Mouse (Mus musculus): ENCODE measurements at regions not wholly inside any gene's neighbourhood (a gene's known extent, or its start where the extent isn't known, plus 50 kb on each side); places are given as distances from the start of the nearest gene placed in this dataset.
A peak's percentile ranks its signal among the peaks of the same experiment; 100 is the strongest.

GRCm38 (mm10) chr14:28663316-28663715 is 158.8 kb downstream of the Wnt5a start:
- Histone ChIP-seq H3K4me3 (ENCODE audit: low read depth, low read length) (no peak overlapping the region), H3K4me2 (ENCODE audit: low read depth, severe bottlenecking) (no peak overlapping the region), H3K4me1 (ENCODE audit: control insufficient read depth, insufficient read depth, low read length) (peaks cover 18% of the 10 kb centered on the region), H3K27me3 (ENCODE audit: control insufficient read depth, insufficient read depth, low read length) (no peaks in the 10 kb centered on the region), H3K36me3 (ENCODE audit: control insufficient read depth, insufficient read depth, low read length) (no peaks in the 10 kb centered on the region), H3K9ac (ENCODE audit: low read length) (no peak overlapping the region), H3K27ac (replicated peaks; ENCODE audit: low read depth, low read length) (peak overlapping the region; percentile 48), H3K9me3 (ENCODE audit: control insufficient read depth, low read length) (no peaks in the 10 kb centered on the region)
- DNase-seq (ENCODE audit: low spot score), result no peak
- 82% methylated on average over 1 of the region's 1 CpGs for WGBS
- no peak for ATAC-seq (ENCODE audit: insufficient number of reproducible peaks, low FRiP score, low TSS enrichment, low read depth)

- ATAC-seq (ENCODE audit: insufficient number of reproducible peaks, low FRiP score, low TSS enrichment, low read depth) (peak; percentile 54; the same call in 1 of the 2 replicates), DNase-seq (ENCODE audit: low spot score) (peak; percentile 57)
- H3K27ac ChIP-seq (replicated peaks; ENCODE audit: low read depth, low read length), result peak overlapping the region; percentile 48
- H3K4me2 ChIP-seq (ENCODE audit: low read depth, severe bottlenecking), result no peak overlapping the region
- H3K27me3 ChIP-seq (ENCODE audit: control insufficient read depth, insufficient read depth, low read length), result no peaks in the 10 kb centered on the region
- no peak overlapping the region for H3K4me3 ChIP-seq (ENCODE audit: low read depth, low read length)
- WGBS, result 14% methylated on average over 7 of the region's 7 CpGs
- H3K9me3 ChIP-seq (ENCODE audit: control insufficient read depth, low read length), result no peaks in the 10 kb centered on the region
- H3K36me3 ChIP-seq (ENCODE audit: control insufficient read depth, insufficient read depth, low read length), result no peaks in the 10 kb centered on the region
- H3K9ac ChIP-seq (ENCODE audit: low read length), result no peak overlapping the region
- H3K4me1 ChIP-seq (ENCODE audit: control insufficient read depth, insufficient read depth, low read length), result peaks cover 18% of the 10 kb centered on the region
Observed at GRCm38 (mm10) chr14:28664121-28664520, 159.6 kb downstream of the Wnt5a start.

GRCm38 (mm10) chr14:28675476-28675875 is 170.9 kb downstream of the Wnt5a start:
- Histone ChIP-seq H3K27ac (replicated peaks; ENCODE audit: low read depth, low read length) (no peak overlapping the region), H3K4me2 (ENCODE audit: low read depth, severe bottlenecking) (no peak overlapping the region), H3K4me1 (ENCODE audit: control insufficient read depth, insufficient read depth, low read length) (peaks cover 2% of the 10 kb centered on the region), H3K36me3 (ENCODE audit: control insufficient read depth, insufficient read depth, low read length) (no peaks in the 10 kb centered on the region), H3K27me3 (ENCODE audit: control insufficient read depth, insufficient read depth, low read length) (no peaks in the 10 kb centered on the region), H3K9me3 (ENCODE audit: control insufficient read depth, low read length) (no peaks in the 10 kb centered on the region), H3K4me3 (ENCODE audit: low read depth, low read length) (no peak overlapping the region), H3K9ac (ENCODE audit: low read length) (no peak overlapping the region)
- ATAC-seq (ENCODE audit: insufficient number of reproducible peaks, low FRiP score, low TSS enrichment, low read depth) (no peak), DNase-seq (ENCODE audit: low spot score) (peak; percentile 49)
- WGBS, result 30% methylated on average over 5 of the region's 5 CpGs

- ATAC-seq (ENCODE audit: insufficient number of reproducible peaks, low FRiP score, low TSS enrichment, low read depth), result no peak
- Histone ChIP-seq H3K27ac (replicated peaks; ENCODE audit: low read depth, low read length) (no peak overlapping the region), H3K4me2 (ENCODE audit: low read depth, severe bottlenecking) (no peak overlapping the region), H3K9me3 (ENCODE audit: control insufficient read depth, low read length) (no peaks in the 10 kb centered on the region), H3K4me3 (ENCODE audit: low read depth, low read length) (no peak overlapping the region), H3K4me1 (ENCODE audit: control insufficient read depth, insufficient read depth, low read length) (no peaks in the 10 kb centered on the region), H3K9ac (ENCODE audit: low read length) (no peak overlapping the region), H3K27me3 (ENCODE audit: control insufficient read depth, insufficient read depth, low read length) (no peaks in the 10 kb centered on the region), H3K36me3 (ENCODE audit: control insufficient read depth, insufficient read depth, low read length) (no peaks in the 10 kb centered on the region)
- no peak for DNase-seq (ENCODE audit: low spot score)
- 86% methylated on average over 2 of the region's 2 CpGs for WGBS
Observed at GRCm38 (mm10) chr14:28699780-28700179, 195.2 kb downstream of the Wnt5a start.

- Histone ChIP-seq H3K4me3 (ENCODE audit: low read depth, low read length) (no peak overlapping the region), H3K27me3 (ENCODE audit: control insufficient read depth, insufficient read depth, low read length) (no peaks in the 10 kb centered on the region), H3K4me2 (ENCODE audit: low read depth, severe bottlenecking) (no peak overlapping the region), H3K27ac (replicated peaks; ENCODE audit: low read depth, low read length) (no peak overlapping the region), H3K36me3 (ENCODE audit: control insufficient read depth, insufficient read depth, low read length) (no peaks in the 10 kb centered on the region), H3K4me1 (ENCODE audit: control insufficient read depth, insufficient read depth, low read length) (no peaks in the 10 kb centered on the region), H3K9me3 (ENCODE audit: control insufficient read depth, low read length) (no peaks in the 10 kb centered on the region), H3K9ac (ENCODE audit: low read length) (no peak overlapping the region)
- ATAC-seq (ENCODE audit: insufficient number of reproducible peaks, low FRiP score, low TSS enrichment, low read depth), result no peak
- WGBS, result 98% methylated on average over 5 of the region's 5 CpGs
- no peak for DNase-seq (ENCODE audit: low spot score)
Observed at GRCm38 (mm10) chr14:28704729-28705128, 200.2 kb downstream of the Wnt5a start.

GRCm38 (mm10) chr14:28714598-28714997 is 210.0 kb downstream of the Wnt5a start:
- no peak overlapping the region for H3K4me3 ChIP-seq (ENCODE audit: low read depth, low read length)
- no peaks in the 10 kb centered on the region for H3K36me3 ChIP-seq (ENCODE audit: control insufficient read depth, insufficient read depth, low read length)
- no peak overlapping the region for H3K4me2 ChIP-seq (ENCODE audit: low read depth, severe bottlenecking)
- no peaks in the 10 kb centered on the region for H3K4me1 ChIP-seq (ENCODE audit: control insufficient read depth, insufficient read depth, low read length)
- no peak overlapping the region for H3K9ac ChIP-seq (ENCODE audit: low read length)
- 60% methylated on average over 10 of the region's 10 CpGs for WGBS
- H3K27ac ChIP-seq (replicated peaks; ENCODE audit: low read depth, low read length), result no peak overlapping the region
- ATAC-seq (ENCODE audit: insufficient number of reproducible peaks, low FRiP score, low TSS enrichment, low read depth), result 0 out of 2 replicates have a peak, but pooled peaks have one; percentile 35
- no peaks in the 10 kb centered on the region for H3K27me3 ChIP-seq (ENCODE audit: control insufficient read depth, insufficient read depth, low read length)
- DNase-seq (ENCODE audit: low spot score), result no peak
- H3K9me3 ChIP-seq (ENCODE audit: control insufficient read depth, low read length), result no peaks in the 10 kb centered on the region

- WGBS, result 97% methylated on average over 3 of the region's 3 CpGs
- DNase-seq (ENCODE audit: low spot score) (no peak), ATAC-seq (ENCODE audit: insufficient number of reproducible peaks, low FRiP score, low TSS enrichment, low read depth) (no peak)
- Histone ChIP-seq H3K9me3 (ENCODE audit: control insufficient read depth, low read length) (no peaks in the 10 kb centered on the region), H3K9ac (ENCODE audit: low read length) (no peak overlapping the region), H3K4me1 (ENCODE audit: control insufficient read depth, insufficient read depth, low read length) (no peaks in the 10 kb centered on the region), H3K27me3 (ENCODE audit: control insufficient read depth, insufficient read depth, low read length) (no peaks in the 10 kb centered on the region), H3K4me3 (ENCODE audit: low read depth, low read length) (no peak overlapping the region), H3K4me2 (ENCODE audit: low read depth, severe bottlenecking) (no peak overlapping the region), H3K27ac (replicated peaks; ENCODE audit: low read depth, low read length) (no peak overlapping the region), H3K36me3 (ENCODE audit: control insufficient read depth, insufficient read depth, low read length) (no peaks in the 10 kb centered on the region)
Observed at GRCm38 (mm10) chr14:28720545-28720944, 216.0 kb downstream of the Wnt5a start.

GRCm38 (mm10) chr14:28725666-28726065 is 221.1 kb downstream of the Wnt5a start:
- Histone ChIP-seq H3K4me2 (ENCODE audit: low read depth, severe bottlenecking) (no peak overlapping the region), H3K27ac (replicated peaks; ENCODE audit: low read depth, low read length) (no peak overlapping the region), H3K9ac (ENCODE audit: low read length) (no peak overlapping the region), H3K4me3 (ENCODE audit: low read depth, low read length) (no peak overlapping the region), H3K27me3 (ENCODE audit: control insufficient read depth, insufficient read depth, low read length) (no peaks in the 10 kb centered on the region), H3K4me1 (ENCODE audit: control insufficient read depth, insufficient read depth, low read length) (no peaks in the 10 kb centered on the region), H3K9me3 (ENCODE audit: control insufficient read depth, low read length) (no peaks in the 10 kb centered on the region), H3K36me3 (ENCODE audit: control insufficient read depth, insufficient read depth, low read length) (no peaks in the 10 kb centered on the region)
- WGBS, result 73% methylated on average over 4 of the region's 4 CpGs
- DNase-seq (ENCODE audit: low spot score) (no peak), ATAC-seq (ENCODE audit: insufficient number of reproducible peaks, low FRiP score, low TSS enrichment, low read depth) (no peak)

GRCm38 (mm10) chr14:28733496-28733895 is 228.9 kb downstream of the Wnt5a start:
- ATAC-seq (ENCODE audit: insufficient number of reproducible peaks, low FRiP score, low TSS enrichment, low read depth) (no peak), DNase-seq (ENCODE audit: low spot score) (no peak)
- Histone ChIP-seq H3K4me2 (ENCODE audit: low read depth, severe bottlenecking) (no peak overlapping the region), H3K9me3 (ENCODE audit: control insufficient read depth, low read length) (no peaks in the 10 kb centered on the region), H3K27ac (replicated peaks; ENCODE audit: low read depth, low read length) (no peak overlapping the region), H3K9ac (ENCODE audit: low read length) (no peak overlapping the region), H3K27me3 (ENCODE audit: control insufficient read depth, insufficient read depth, low read length) (no peaks in the 10 kb centered on the region), H3K36me3 (ENCODE audit: control insufficient read depth, insufficient read depth, low read length) (no peaks in the 10 kb centered on the region), H3K4me3 (ENCODE audit: low read depth, low read length) (no peak overlapping the region), H3K4me1 (ENCODE audit: control insufficient read depth, insufficient read depth, low read length) (no peaks in the 10 kb centered on the region)
- 73% methylated on average over 5 of the region's 5 CpGs for whole genome bisulfite sequencing

Data from limb, embryonic 11.5 days (tissue).